Comparison of ENCODE assay signal across 15 mouse cellular contexts in the genomic region with DNA sequence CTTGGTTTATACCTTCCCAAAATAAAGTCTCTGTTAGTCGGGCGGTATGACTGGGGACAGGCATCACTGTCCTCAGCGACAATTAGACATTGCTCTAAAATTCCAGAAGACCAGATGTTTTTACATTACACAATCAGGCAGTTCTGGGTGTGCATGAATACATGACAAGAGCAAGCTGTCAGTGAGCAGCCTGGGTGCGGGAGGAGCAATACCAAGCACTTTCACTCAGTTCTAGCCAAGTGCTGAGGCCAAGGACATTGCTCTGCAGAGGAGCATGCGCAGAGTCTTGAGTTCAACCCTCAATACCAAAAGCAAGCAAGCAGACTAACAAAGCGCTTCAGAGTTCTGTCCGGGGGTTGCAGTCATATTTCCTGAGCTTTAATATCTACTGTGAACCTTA. TPM values are rescaled to one million over a fixed set of nuclear protein-coding genes. Genes with fewer than 3 reads are reported as not detected.
DNase-seq lines count a peak whose midpoint lies in the region; TF ChIP-seq lines count a peak whose summit lies in the region.
"Had no signal": no experiment of that assay in that cellular context is flagged by ENCODE, and none has a peak within 500 bp of the region (broad histone marks: within the 10 kb centered on the region; RNA-seq: fewer than 3 reads in every experiment).

No protein-coding gene starts in this region.

- H3K27me3 ChIP-seq in heart, adult 2 months (ENCODE audit: control insufficient read depth, insufficient read depth, low read length), result no peaks in the 10 kb centered on the region
- H3K27me3 ChIP-seq in heart, embryonic 10.5 days (ENCODE audit: insufficient read depth, poor library complexity, severe bottlenecking), result no peaks in the 10 kb centered on the region
- H3K27me3 ChIP-seq: liver, embryonic 12.5 days; midbrain, embryonic 12.5 days; neural tube, embryonic 12.5 days had no signal

- DNase-seq in heart, adult 2 months, result peak; percentile 35 to 65
- DNase-seq in heart, embryonic 10.5 days (ENCODE audit: low spot score), result no peak
- DNase-seq in ES-CJ7 (ENCODE audit: low read depth, low spot score), result peak; percentile 24
- DNase-seq in heart, postnatal 14 days, result peak; percentile 44 to 49
- DNase-seq in lung, postnatal 14 days, result peak; percentile 41
- no peak for DNase-seq in gastrocnemius, postnatal 36 days
- DNase-seq in embryo, embryonic 9.5 days (ENCODE audit: extremely low spot score), result no peak
- DNase-seq in frontal cortex, adult 2 months (ENCODE audit: extremely low spot score in 1 of 2, low spot score in 1 of 2), result no peak
- DNase-seq: cerebellum, postnatal 36 days; right cerebral cortex, postnatal 14 days had no signal

- no peak for TF ChIP-seq POLR2A in heart, adult 2 months (IDR thresholded peaks at IDR 0.05; ENCODE audit: insufficient read depth, low read depth, low read length)

- no peak for TF ChIP-seq CTCF in heart, adult 2 months (IDR thresholded peaks at IDR 0.05)

- H3K27ac ChIP-seq in heart, adult 2 months, result no peak overlapping the region
- no peak overlapping the region for H3K27ac ChIP-seq in heart, embryonic 10.5 days
- H3K27ac ChIP-seq: liver, embryonic 12.5 days; midbrain, embryonic 12.5 days; neural tube, embryonic 12.5 days had no signal

- no peaks in the 10 kb centered on the region for H3K36me3 ChIP-seq in heart, adult 2 months (ENCODE audit: control insufficient read depth, insufficient read depth, low read length)
- H3K36me3 ChIP-seq in heart, embryonic 10.5 days, result no peaks in the 10 kb centered on the region
- H3K36me3 ChIP-seq: liver, embryonic 12.5 days; midbrain, embryonic 12.5 days; neural tube, embryonic 12.5 days had no signal

- intact Hi-C loops in heart, adult 2 months (cut with DNase I), result no loop called here
- intact Hi-C loops in heart, postnatal 14 days (cut with DNase I), result no loop called here
- intact Hi-C loops in gastrocnemius, postnatal 36 days (cut with DNase I), result no loop called here

- H3K79me2 ChIP-seq in heart, adult 2 months (replicated peaks; ENCODE audit: control insufficient read depth, insufficient read depth, low read length), result no peaks in the 10 kb centered on the region

- peak; percentile 58; the same call in 1 of the 2 replicates for TF ChIP-seq EP300 in heart, adult 2 months (IDR thresholded peaks at IDR 0.05; ENCODE audit: insufficient read depth, low read depth, low read length)

- H3K9ac ChIP-seq in heart, adult 2 months (ENCODE audit: low read depth, low read length), result no peak overlapping the region
- H3K9ac ChIP-seq: liver, embryonic 12.5 days; midbrain, embryonic 12.5 days; neural tube, embryonic 12.5 days had no signal

- H3K9me3 ChIP-seq in heart, embryonic 10.5 days, result no peaks in the 10 kb centered on the region
- H3K9me3 ChIP-seq: liver, embryonic 12.5 days; midbrain, embryonic 12.5 days; neural tube, embryonic 12.5 days had no signal

- 76% methylated on average over 7 of the region's 7 CpGs for WGBS in heart, adult 2 months
- WGBS in heart, embryonic 10.5 days, result 86% methylated on average over 7 of the region's 7 CpGs

- H3K4me3 ChIP-seq in heart, adult 2 months, result no peak overlapping the region
- H3K4me3 ChIP-seq in heart, embryonic 10.5 days, result no peak overlapping the region
- H3K4me3 ChIP-seq: liver, embryonic 12.5 days; midbrain, embryonic 12.5 days; neural tube, embryonic 12.5 days had no signal

- no peaks in the 10 kb centered on the region for H3K4me1 ChIP-seq in heart, adult 2 months (ENCODE audit: control insufficient read depth, insufficient read depth, low read length)
- H3K4me1 ChIP-seq in heart, embryonic 10.5 days, result no peaks in the 10 kb centered on the region
- H3K4me1 ChIP-seq: liver, embryonic 12.5 days; midbrain, embryonic 12.5 days; neural tube, embryonic 12.5 days had no signal

RNA-seq across cellular contexts. Expression of gene Cga, which starts 14.5 kb away (rescaled TPM):
- total RNA-seq in heart, adult 2 months (2021), result not detected
- not detected in 2 replicates for polyA plus RNA-seq in heart, adult 2 months (2012; rRNA removed)
- polyA plus RNA-seq in heart, embryonic 10.5 days (2016; fragmentation: Nextera tagmentation; extraction: Ambion mirVana), result not detected in 2 replicates
- total RNA-seq in heart, postnatal 14 days (2021), result not detected
- total RNA-seq in gastrocnemius, postnatal 36 days (2021), result not detected
- polyA plus RNA-seq in frontal cortex, adult 2 months (2012; rRNA removed), result not detected in 2 replicates
- polyA plus RNA-seq: heart, embryonic 14.5 days; liver, embryonic 12.5 days; midbrain, embryonic 12.5 days; neural tube, embryonic 12.5 days; Patski had no signal

RNA-seq across cellular contexts. Expression of gene Zfp292, which starts 25.4 kb away (rescaled TPM):
- 10 to 100 TPM; 14.0 to 15.7 TPM for total RNA-seq in heart, adult 2 months (2021)
- 1.7 and 3.9 TPM in 2 replicates for polyA plus RNA-seq in heart, adult 2 months (2012; rRNA removed)
- polyA plus RNA-seq in heart, embryonic 10.5 days (2016; fragmentation: Nextera tagmentation; extraction: Ambion mirVana), result 16.1 and 17.6 TPM in 2 replicates
- total RNA-seq in heart, postnatal 14 days (2021), result 10 to 100 TPM; 17.3 to 17.5 TPM
- 1 to 10 TPM; 5.6 to 8.0 TPM for total RNA-seq in gastrocnemius, postnatal 36 days (2021)
- polyA plus RNA-seq in frontal cortex, adult 2 months (2012; rRNA removed), result 9.2 and 9.3 TPM in 2 replicates

Comparison
In these comparisons a context has a peak if more than half of its experiments do, and no peak if none do; other contexts are left out.
1. DNase-seq: peak in heart, adult 2 months (2 of 2), ES-CJ7 (single experiment), heart, postnatal 14 days (2 of 2) and lung, postnatal 14 days (single experiment); none in heart, embryonic 10.5 days (single experiment), gastrocnemius, postnatal 36 days (0 of 2), embryo, embryonic 9.5 days (single experiment) and frontal cortex, adult 2 months (0 of 2).